Mouse (Mus musculus) testis, adult 2 months (tissue): Measurements from ENCODE around the gene Cdkl1.

Experiments used
- CTCF ChIP-seq: fragments of 200-500 bp; IDR thresholded peaks from 2 replicates; pipeline ENCODE4 v1.5.1; 2012; ENCODE audit warnings: low read depth, mild to moderate bottlenecking, inconsistent platforms, low read length, moderate library complexity; ENCODE audit not compliant: control insufficient read depth, insufficient read depth, insufficient replicate concordance
- POLR2A ChIP-seq: fragments of 200-500 bp; IDR thresholded peaks from 2 replicates; pipeline ENCODE4 v1.6.1; 2012; ENCODE audit warnings: low read depth, mild to moderate bottlenecking, inconsistent platforms, low read length, moderate library complexity; ENCODE audit not compliant: control insufficient read depth

- no peak for TF ChIP-seq CTCF
- TF ChIP-seq POLR2A: no peak
Measured at GRCm38 (mm10) chr12:69812986-69813385, 21.9 kb upstream of the Cdkl1 start.
